Mouse (Mus musculus) heart, embryonic 13.5 days (tissue): ENCODE measurements around the gene Zp1. TPM values are rescaled to one million over a fixed set of nuclear protein-coding genes. Genes with fewer than 3 reads are reported as not detected.

Source experiments
- ATAC-seq: fragments of 200-750 bp; cut with Nextera tagmentation; 2 replicates; pipeline ENCODE4 v1.8.0; 2017; ENCODE audit warnings: moderate TSS enrichment; ENCODE audit not compliant: insufficient number of reproducible peaks, low FRiP score, low TSS enrichment; ENCODE audit errors: extremely low read depth
- H3K27ac ChIP-seq: fragments of 300-500 bp; sonication (generic); replicated peaks from 2 replicates; pipeline ENCODE4 v1.5.1; 2015; ENCODE audit warnings: moderate library complexity, mild to moderate bottlenecking, inconsistent platforms
- H3K27me3 ChIP-seq: fragments of 300-500 bp; sonication (generic); replicated peaks from 2 replicates; pipeline ENCODE4 v1.6.1; 2015; ENCODE audit warnings: mild to moderate bottlenecking, inconsistent platforms
- H3K36me3 ChIP-seq: fragments of 300-500 bp; sonication (generic); 2 replicates; pipeline ENCODE4 v1.6.1; 2015; ENCODE audit warnings: mild to moderate bottlenecking, inconsistent platforms
- H3K4me1 ChIP-seq: fragments of 300-500 bp; sonication (generic); 2 replicates; pipeline ENCODE4 v1.6.1; 2015; ENCODE audit warnings: inconsistent platforms
- H3K4me2 ChIP-seq: fragments of 300-500 bp; sonication (generic); 2 replicates; pipeline ENCODE4 v1.6.1; 2015; ENCODE audit warnings: inconsistent platforms, mild to moderate bottlenecking, moderate library complexity
- H3K4me3 ChIP-seq: fragments of 300-500 bp; sonication (generic); 2 replicates; pipeline ENCODE4 v1.5.1; 2015; ENCODE audit warnings: moderate library complexity, mild to moderate bottlenecking, inconsistent platforms
- H3K9ac ChIP-seq: fragments of 300-500 bp; sonication (generic); 2 replicates; pipeline ENCODE4 v1.6.1; 2015; ENCODE audit warnings: inconsistent platforms, mild to moderate bottlenecking, moderate library complexity
- H3K9me3 ChIP-seq: fragments of 300-500 bp; sonication (generic); 2 replicates; pipeline ENCODE4 v1.6.1; 2016; ENCODE audit warnings: inconsistent platforms
- WGBS: fragments of 180-500 bp; shearing (Covaris S2); methylation state at CpG from one replicate; pipeline ENCODE4 v1.1.7; 2015; ENCODE audit warnings: mixed read lengths; 5-methylcytosine and 5-hydroxymethylcytosine counted together
- polyA plus RNA-seq: library from polyadenylated mRNA; unstranded; fragments of >200 nt; fragmentation: Nextera tagmentation; extraction: Ambion mirVana; gene quantifications from 2 replicates; pipeline ENCODE4 v1.2.1, GENCODE M21; 2015

The Zp1 gene
- polyA plus RNA-seq, 1 experiment from 2014 or later = not detected

GRCm38 (mm10) chr19:10871328-10871961 is 49.0 kb downstream of the Zp1 start:
- Histone ChIP-seq H3K36me3 (peaks cover 43% of the 10 kb centered on the region), H3K4me3 (no peak overlapping the region), H3K27me3 (no peaks in the 10 kb centered on the region), H3K9ac (no peak overlapping the region), H3K4me1 (peaks cover 24% of the 10 kb centered on the region), H3K9me3 (no peaks in the 10 kb centered on the region), H3K27ac (no peak overlapping the region), H3K4me2 (no peak overlapping the region)
- ATAC-seq = no peak
- 73% methylated on average over 14 of the region's 14 CpGs for WGBS

DNA sequence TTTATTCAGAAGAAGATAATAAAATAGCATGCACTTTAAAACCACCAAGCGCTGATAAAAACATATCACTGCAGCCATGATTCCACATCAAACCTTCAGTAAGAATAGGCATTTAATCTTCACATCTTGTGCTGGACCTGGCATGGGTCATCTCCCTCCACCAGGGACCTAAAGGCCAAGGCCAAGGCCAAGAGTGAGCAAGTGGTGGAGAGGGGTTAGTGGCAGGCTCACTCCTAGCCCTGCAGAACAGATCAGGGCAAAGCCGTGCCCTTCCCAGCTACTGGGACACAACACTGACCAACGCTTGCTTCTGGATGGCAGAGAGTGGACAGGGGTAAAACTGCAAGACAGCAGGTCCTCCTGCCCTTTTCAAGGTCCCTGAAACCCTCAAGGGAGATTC is 49.8 kb downstream of the Zp1 start:
- Histone ChIP-seq H3K4me3 (no peak overlapping the region), H3K27me3 (no peaks in the 10 kb centered on the region), H3K36me3 (peaks cover 50% of the 10 kb centered on the region), H3K9ac (no peak overlapping the region), H3K4me2 (no peak overlapping the region), H3K4me1 (peaks cover 24% of the 10 kb centered on the region), H3K27ac (0 out of 2 replicates have a peak overlapping the region, but pooled peaks have one; percentile 2), H3K9me3 (no peaks in the 10 kb centered on the region)
- no peak for ATAC-seq
- 88% methylated on average over 3 of the region's 3 CpGs for WGBS

GRCm38 (mm10) chr19:10869886-10870527 is 50.4 kb downstream of the Zp1 start, which contains the start of gene Tmem132a:
Gene Tmem132a (minus strand): TSS chr19:10869940.
- WGBS = 6% methylated on average over 8 of the region's 8 CpGs
- Histone ChIP-seq H3K4me2 (peak within 1 kb of the TSS; percentile 81), H3K9ac (peak within 1 kb of the TSS; percentile 94), H3K36me3 (peaks cover 57% of the 10 kb centered on the region), H3K4me1 (peaks cover 24% of the 10 kb centered on the region), H3K9me3 (no peaks in the 10 kb centered on the region), H3K4me3 (peak within 1 kb of the TSS; percentile 86), H3K27ac (peak within 1 kb of the TSS; percentile 69), H3K27me3 (no peaks in the 10 kb centered on the region)
- ATAC-seq = 0 out of 2 replicates have a peak, but pooled peaks have one; percentile 2

DNA sequence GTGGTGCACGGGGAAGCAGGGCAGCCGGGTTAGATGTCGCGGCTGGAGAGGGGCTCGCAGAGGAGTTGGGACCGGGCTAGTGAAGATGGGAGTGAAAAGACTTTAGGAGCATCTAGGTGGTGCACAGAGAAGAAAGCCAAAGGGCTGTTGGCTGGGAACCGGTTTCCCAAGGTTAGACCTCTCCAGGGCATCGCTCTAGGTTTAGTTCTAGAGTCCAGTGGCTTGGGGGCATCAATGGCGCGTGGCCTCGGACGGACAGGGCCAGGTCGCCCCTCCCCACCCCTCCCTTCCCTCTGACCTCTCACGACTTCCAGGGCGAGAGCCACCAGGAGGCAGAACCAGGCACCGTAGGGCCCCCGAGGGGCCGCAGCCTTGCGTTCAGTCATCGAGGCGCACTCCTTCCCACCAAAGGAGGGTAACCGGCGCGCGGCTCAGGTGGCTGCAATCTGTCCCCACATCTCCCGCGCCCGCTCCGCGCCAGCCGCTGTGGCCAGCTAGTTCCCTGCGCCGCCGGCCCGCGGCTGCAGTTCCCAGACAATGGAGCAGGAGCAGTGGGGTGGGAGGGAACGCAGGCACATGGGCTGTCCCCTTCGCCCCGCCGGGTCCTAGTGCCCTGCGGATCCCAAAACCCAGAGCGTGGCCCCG is 51.1 kb downstream of the Zp1 start:
- Histone ChIP-seq H3K36me3 (peaks cover 62% of the 10 kb centered on the region), H3K4me1 (peaks cover 24% of the 10 kb centered on the region), H3K9ac (peak overlapping the region; percentile 94), H3K9me3 (no peaks in the 10 kb centered on the region), H3K4me3 (peak overlapping the region; percentile 86), H3K4me2 (peak overlapping the region; percentile 81), H3K27ac (peak overlapping the region; percentile 69), H3K27me3 (no peaks in the 10 kb centered on the region)
- under 1% methylated on average over 42 of the region's 43 CpGs for WGBS
- peak; percentile 73; the same call in 1 of the 2 replicates for ATAC-seq

- Histone ChIP-seq H3K27ac (no peak overlapping the region), H3K4me3 (peak overlapping the region; percentile 86), H3K4me1 (peaks cover 24% of the 10 kb centered on the region), H3K4me2 (peak overlapping the region; percentile 81), H3K36me3 (peaks cover 62% of the 10 kb centered on the region), H3K9ac (peak overlapping the region; percentile 94), H3K9me3 (no peaks in the 10 kb centered on the region), H3K27me3 (no peaks in the 10 kb centered on the region)
- under 1% methylated on average over 17 of the region's 17 CpGs for WGBS
- no peak for ATAC-seq
Observed at GRCm38 (mm10) chr19:10868623-10869141, 51.8 kb downstream of the Zp1 start.

DNA sequence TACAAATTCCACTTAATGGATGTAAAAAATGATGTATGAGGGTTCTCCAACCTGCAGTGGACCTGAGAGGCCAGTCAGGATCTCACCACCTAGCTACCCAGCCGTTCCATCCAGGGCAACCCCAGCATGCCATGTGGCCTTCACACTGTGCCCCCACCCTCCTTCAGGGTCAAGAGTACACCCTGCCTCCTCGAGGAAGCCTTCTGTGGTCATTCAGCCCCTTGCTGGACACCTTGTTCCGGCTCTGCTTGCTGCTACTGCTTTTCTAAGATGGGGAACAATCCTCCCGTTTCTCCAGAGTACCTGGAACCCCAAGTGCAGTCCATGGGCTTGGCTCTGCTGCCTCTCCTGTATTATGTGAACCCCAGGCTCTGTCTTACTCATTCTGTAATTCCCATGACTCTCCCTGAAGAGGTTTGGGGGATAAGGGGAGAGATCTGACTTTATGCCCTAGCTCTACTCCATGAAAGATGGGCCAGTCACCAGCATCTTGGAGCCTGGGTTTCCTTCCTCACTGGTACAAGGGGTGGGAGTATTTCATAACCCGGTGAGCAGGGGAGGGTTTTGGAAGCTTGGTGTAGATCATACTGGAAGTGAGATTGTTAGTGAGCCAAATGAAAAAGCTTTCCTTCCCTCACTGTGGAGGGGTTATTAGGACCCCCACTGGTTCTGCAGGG is 52.3 kb downstream of the Zp1 start:
- 45% methylated on average over 5 of the region's 5 CpGs for WGBS

GRCm38 (mm10) chr19:10866351-10866750 is 54.1 kb downstream of the Zp1 start:
- Histone ChIP-seq H3K9me3 (no peaks in the 10 kb centered on the region), H3K4me3 (no peak overlapping the region), H3K36me3 (peaks cover 62% of the 10 kb centered on the region), H3K27ac (no peak overlapping the region), H3K4me2 (no peak overlapping the region), H3K27me3 (no peaks in the 10 kb centered on the region), H3K9ac (no peak overlapping the region), H3K4me1 (peaks cover 24% of the 10 kb centered on the region)
- 88% methylated on average over 13 of the region's 13 CpGs for WGBS
- ATAC-seq = no peak

More for the DNA sequence above, 52.3 kb downstream of the Zp1 start:
- H3K27me3 ChIP-seq = no peaks in the 10 kb centered on the region
- ATAC-seq = no peak
- H3K36me3 ChIP-seq = peaks cover 62% of the 10 kb centered on the region
- no peak overlapping the region for H3K27ac ChIP-seq
- H3K9ac ChIP-seq = peak overlapping the region; percentile 94
- no peaks in the 10 kb centered on the region for H3K9me3 ChIP-seq
- peak overlapping the region; percentile 86 for H3K4me3 ChIP-seq
- H3K4me1 ChIP-seq = peaks cover 24% of the 10 kb centered on the region
- peak overlapping the region; percentile 81 for H3K4me2 ChIP-seq

Other genes with a start within 250 kb of the Zp1 start
- not detected in 2 replicates for gene Pga5, start 242.6 kb downstream of the Zp1 start, polyA plus RNA-seq
- gene Vps37c, start 231.9 kb downstream of the Zp1 start, polyA plus RNA-seq = 28.4 and 30.3 TPM in 2 replicates
- 0.71 TPM in 2 replicates for gene Cd5, start 181.6 kb downstream of the Zp1 start, polyA plus RNA-seq
- 0.09 and 0.14 TPM in 2 replicates for gene Cd6, start 90.6 kb downstream of the Zp1 start, polyA plus RNA-seq
- gene Slc15a3, start 80.9 kb downstream of the Zp1 start, polyA plus RNA-seq = 0.29 and 0.39 TPM in 2 replicates
- 51.4 and 52.4 TPM in 2 replicates for gene Tmem132a, start 50.7 kb downstream of the Zp1 start, polyA plus RNA-seq
- 84.7 and 87.1 TPM in 2 replicates for gene Tmem109, start 38.6 kb downstream of the Zp1 start, polyA plus RNA-seq
- 30.3 TPM in 2 replicates for gene Prpf19, start 25.4 kb downstream of the Zp1 start, polyA plus RNA-seq
- 0.11 TPM in 1 of 2 replicates, not detected in the other for gene Ptgdr2, start 16.5 kb upstream of the Zp1 start, polyA plus RNA-seq
- 18.8 and 19.9 TPM in 2 replicates for gene Ccdc86, start 28.6 kb upstream of the Zp1 start, polyA plus RNA-seq
- 0.15 TPM in 1 of 2 replicates, not detected in the other for gene Ms4a10, start 54.0 kb upstream of the Zp1 start, polyA plus RNA-seq
- not detected in 2 replicates for gene Ms4a15, start 72.6 kb upstream of the Zp1 start, polyA plus RNA-seq
- not detected in 2 replicates for gene Ms4a18, start 97.4 kb upstream of the Zp1 start, polyA plus RNA-seq
- gene Ms4a8a, start 160.5 kb upstream of the Zp1 start, polyA plus RNA-seq = 0.21 TPM in 1 of 2 replicates, not detected in the other
- gene 1700017D01Rik, start 210.2 kb upstream of the Zp1 start, polyA plus RNA-seq = not detected in 2 replicates
- gene 1700025F22Rik, start 244.7 kb upstream of the Zp1 start, polyA plus RNA-seq = not detected in 2 replicates